Mouse (Mus musculus): ENCODE data around the gene Polr2c. TPM values are rescaled to one million over a fixed set of nuclear protein-coding genes. Genes with fewer than 3 reads are reported as not detected.

Polr2c gene
- polyA plus RNA-seq, 1 experiment from 2014 or later, result 111 TPM

GRCm38 (mm10) chr8:94901031-94901430, 43.8 kb downstream of the Polr2c start:
- ATAC-seq (ENCODE audit: low FRiP score, low read depth), result no peak
- no peaks in the 10 kb centered on the region for H3K9me3 ChIP-seq
- H3K36me3 ChIP-seq, result no peaks in the 10 kb centered on the region
- H3K27ac ChIP-seq (replicated peaks), result no peak overlapping the region
- WGBS, result 22% methylated on average over 5 of the region's 5 CpGs
- no peak overlapping the region for H3K9ac ChIP-seq
- H3K27me3 ChIP-seq, result no peaks in the 10 kb centered on the region
- no peak overlapping the region for H3K4me3 ChIP-seq
- peaks cover 20% of the 10 kb centered on the region for H3K4me1 ChIP-seq (replicated peaks)
- H3K4me2 ChIP-seq, result no peak overlapping the region

GRCm38 (mm10) chr8:94903709-94904108, 46.5 kb downstream of the Polr2c start:
- H3K27me3 ChIP-seq, result no peaks in the 10 kb centered on the region
- no peaks in the 10 kb centered on the region for H3K9me3 ChIP-seq
- H3K4me1 ChIP-seq (replicated peaks), result peaks cover 23% of the 10 kb centered on the region
- H3K4me3 ChIP-seq, result no peak overlapping the region
- H3K36me3 ChIP-seq, result no peaks in the 10 kb centered on the region
- no peak overlapping the region for H3K27ac ChIP-seq (replicated peaks)
- H3K4me2 ChIP-seq, result no peak overlapping the region
- WGBS, result 46% methylated on average over 12 of the region's 12 CpGs
- ATAC-seq (ENCODE audit: low FRiP score, low read depth), result no peak
- no peak overlapping the region for H3K9ac ChIP-seq

GRCm38 (mm10) chr8:94904450-94905175, 47.4 kb downstream of the Polr2c start:
- Histone ChIP-seq H3K4me1 (replicated peaks) (peaks cover 19% of the 10 kb centered on the region), H3K9ac (no peak overlapping the region), H3K27ac (replicated peaks) (no peak overlapping the region), H3K4me2 (no peak overlapping the region), H3K27me3 (no peaks in the 10 kb centered on the region), H3K36me3 (no peaks in the 10 kb centered on the region), H3K4me3 (no peak overlapping the region), H3K9me3 (no peaks in the 10 kb centered on the region)
- peak; percentile 61 for ATAC-seq (ENCODE audit: low FRiP score, low read depth)
- 73% methylated on average over 12 of the region's 12 CpGs for WGBS

- Histone ChIP-seq H3K36me3 (no peaks in the 10 kb centered on the region), H3K27me3 (peaks cover 6% of the 10 kb centered on the region; the same call in 1 of the 2 replicates), H3K4me1 (replicated peaks) (peaks cover 19% of the 10 kb centered on the region), H3K4me3 (no peak overlapping the region), H3K4me2 (no peak overlapping the region), H3K9ac (no peak overlapping the region), H3K9me3 (no peaks in the 10 kb centered on the region), H3K27ac (replicated peaks) (no peak overlapping the region)
- WGBS, result 83% methylated on average over 18 of the region's 18 CpGs
- ATAC-seq (ENCODE audit: low FRiP score, low read depth), result no peak
These were observed 50.5 kb downstream of the Polr2c start for GRCm38 (mm10) chr8:94907591-94908300.

GRCm38 (mm10) chr8:94908847-94909246, 51.6 kb downstream of the Polr2c start:
- Histone ChIP-seq H3K9ac (no peak overlapping the region), H3K36me3 (no peaks in the 10 kb centered on the region), H3K9me3 (no peaks in the 10 kb centered on the region), H3K27me3 (peaks cover 14% of the 10 kb centered on the region), H3K4me2 (no peak overlapping the region), H3K4me3 (no peak overlapping the region), H3K4me1 (replicated peaks) (peaks cover 23% of the 10 kb centered on the region), H3K27ac (replicated peaks) (no peak overlapping the region)
- no peak for ATAC-seq (ENCODE audit: low FRiP score, low read depth)
- WGBS, result 9% methylated on average over 4 of the region's 4 CpGs

GRCm38 (mm10) chr8:94913061-94913660, 55.9 kb downstream of the Polr2c start:
- Histone ChIP-seq H3K9ac (peak overlapping the region; percentile 10), H3K4me2 (peak overlapping the region; percentile 64), H3K27me3 (peaks cover 25% of the 10 kb centered on the region), H3K9me3 (no peaks in the 10 kb centered on the region), H3K27ac (replicated peaks) (no peak overlapping the region), H3K4me1 (replicated peaks) (peaks cover 44% of the 10 kb centered on the region), H3K36me3 (no peaks in the 10 kb centered on the region), H3K4me3 (peak overlapping the region; percentile 43)
- 6% methylated on average over 77 of the region's 77 CpGs for WGBS
- peak; percentile 32; the same call in 1 of the 2 replicates for ATAC-seq (ENCODE audit: low FRiP score, low read depth)

- Histone ChIP-seq H3K27ac (replicated peaks) (no peak overlapping the region), H3K4me2 (no peak overlapping the region), H3K9me3 (no peaks in the 10 kb centered on the region), H3K9ac (no peak overlapping the region), H3K36me3 (no peaks in the 10 kb centered on the region), H3K27me3 (peaks cover 27% of the 10 kb centered on the region), H3K4me1 (replicated peaks) (peaks cover 41% of the 10 kb centered on the region), H3K4me3 (no peak overlapping the region)
- 78% methylated on average over 6 of the region's 6 CpGs for WGBS
- no peak for ATAC-seq (ENCODE audit: low FRiP score, low read depth)
These were observed 57.0 kb downstream of the Polr2c start for GRCm38 (mm10) chr8:94914256-94914655.

- no peaks in the 10 kb centered on the region for H3K9me3 ChIP-seq
- no peak overlapping the region for H3K9ac ChIP-seq
- H3K36me3 ChIP-seq, result no peaks in the 10 kb centered on the region
- no peak overlapping the region for H3K4me3 ChIP-seq
- peaks cover 27% of the 10 kb centered on the region for H3K27me3 ChIP-seq
- no peak overlapping the region for H3K27ac ChIP-seq (replicated peaks)
- peak; percentile 9; the same call in 1 of the 2 replicates for ATAC-seq (ENCODE audit: low FRiP score, low read depth)
- no peak overlapping the region for H3K4me2 ChIP-seq
- peaks cover 41% of the 10 kb centered on the region for H3K4me1 ChIP-seq (replicated peaks)
- 40% methylated on average over 3 of the region's 3 CpGs for WGBS
These were observed 57.5 kb downstream of the Polr2c start for GRCm38 (mm10) chr8:94914701-94915101.

DNA sequence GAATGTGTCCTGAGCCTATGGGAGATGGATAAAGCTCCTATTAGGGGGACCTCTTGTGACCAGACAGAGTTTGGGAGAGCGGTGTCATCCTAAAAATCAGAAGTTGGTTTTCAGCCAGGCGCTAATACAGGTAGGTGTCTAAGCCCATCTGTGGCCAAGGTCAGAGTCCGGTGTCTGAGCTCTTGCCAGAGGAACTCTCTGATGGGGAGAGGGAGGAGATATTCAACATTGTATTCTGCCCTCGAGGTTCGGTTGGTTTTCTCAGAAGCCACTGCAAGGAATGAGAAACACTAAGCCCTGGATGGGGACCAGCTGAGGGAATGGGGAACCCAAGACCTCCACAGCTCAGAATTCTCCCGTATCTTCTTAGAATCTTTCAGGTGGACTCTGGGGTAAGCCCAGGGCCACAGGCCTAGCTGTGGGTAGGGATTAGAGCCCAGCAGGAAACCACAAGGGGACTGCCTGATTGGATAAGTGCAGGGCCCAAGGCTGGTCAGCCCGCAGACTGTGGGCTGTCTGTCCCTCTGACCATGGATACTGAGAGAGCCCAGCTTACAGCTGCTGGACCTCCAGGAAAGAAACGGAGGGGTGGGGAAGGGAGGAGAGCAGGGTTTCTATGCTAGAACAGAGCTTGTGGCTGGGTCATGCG, 59.2 kb downstream of the Polr2c start:
- H3K4me2 ChIP-seq, result peak overlapping the region; percentile 83
- H3K4me1 ChIP-seq (replicated peaks), result peaks cover 41% of the 10 kb centered on the region
- H3K27ac ChIP-seq (replicated peaks), result no peak overlapping the region
- no peak for ATAC-seq (ENCODE audit: low FRiP score, low read depth)
- peaks cover 27% of the 10 kb centered on the region for H3K27me3 ChIP-seq
- H3K9me3 ChIP-seq, result no peaks in the 10 kb centered on the region
- H3K4me3 ChIP-seq, result peak overlapping the region; percentile 47
- H3K36me3 ChIP-seq, result no peaks in the 10 kb centered on the region
- no peak overlapping the region for H3K9ac ChIP-seq
- 52% methylated on average over 9 of the region's 9 CpGs for WGBS

DNA sequence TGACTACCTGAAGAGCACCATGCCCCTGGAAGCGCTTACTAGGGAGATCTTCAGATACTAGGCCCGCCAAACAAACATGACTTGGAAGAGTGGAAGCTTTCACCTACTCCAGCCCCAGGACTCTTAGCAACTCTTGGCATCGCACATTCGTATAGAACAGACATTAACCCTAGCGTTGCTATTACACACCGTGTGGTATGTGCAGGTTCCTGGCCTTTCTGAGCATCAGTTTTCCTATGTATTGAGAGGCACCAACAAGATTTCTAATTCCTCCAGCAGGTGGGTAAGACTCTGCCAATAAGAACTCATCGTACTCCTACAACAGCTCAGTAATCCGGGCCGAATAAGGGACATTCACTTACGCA, 59.7 kb downstream of the Polr2c start:
- Histone ChIP-seq H3K4me3 (peak overlapping the region; percentile 47), H3K4me2 (peak overlapping the region; percentile 83), H3K9me3 (no peaks in the 10 kb centered on the region), H3K27ac (replicated peaks) (no peak overlapping the region; the same call in 1 of the 2 replicates), H3K27me3 (peaks cover 27% of the 10 kb centered on the region), H3K9ac (0 out of 2 replicates have a peak overlapping the region, but pooled peaks have one; percentile 25), H3K4me1 (replicated peaks) (peaks cover 41% of the 10 kb centered on the region), H3K36me3 (no peaks in the 10 kb centered on the region)
- WGBS, result 14% methylated on average over 10 of the region's 10 CpGs
- no peak for ATAC-seq (ENCODE audit: low FRiP score, low read depth)

DNA sequence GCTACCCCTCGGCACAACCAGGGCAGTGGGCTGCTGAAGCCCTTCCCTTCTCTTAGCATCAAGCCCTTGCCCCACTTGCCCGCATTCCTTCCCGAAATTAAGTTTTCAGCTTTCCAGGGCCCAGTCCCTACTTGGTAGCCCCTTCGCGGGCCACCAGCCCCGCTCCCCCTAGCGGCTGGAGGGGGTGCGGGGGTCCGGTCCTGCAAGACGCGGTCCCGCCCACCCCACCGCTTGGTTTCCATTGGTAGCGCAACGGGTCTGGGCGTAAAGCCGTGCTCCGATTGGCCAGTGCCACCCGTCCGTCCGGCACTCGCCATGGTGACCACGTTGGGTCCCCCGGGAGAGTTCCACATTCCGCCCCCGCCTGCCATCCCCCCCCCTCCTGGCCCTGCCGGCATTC, 60.1 kb downstream of the Polr2c start:
- Histone ChIP-seq H3K4me2 (peak overlapping the region; percentile 83), H3K4me3 (peak overlapping the region; percentile 47), H3K4me1 (replicated peaks) (peaks cover 41% of the 10 kb centered on the region), H3K9me3 (no peaks in the 10 kb centered on the region), H3K9ac (peak overlapping the region; percentile 42), H3K27me3 (peaks cover 25% of the 10 kb centered on the region), H3K36me3 (no peaks in the 10 kb centered on the region), H3K27ac (replicated peaks) (no peak overlapping the region; the same call in 1 of the 2 replicates)
- peak; percentile 91 for ATAC-seq (ENCODE audit: low FRiP score, low read depth)
- WGBS, result under 1% methylated on average over 27 of the region's 27 CpGs

Measured in hindbrain, embryonic 15.5 days (tissue).